Mouse (Mus musculus) hindbrain, embryonic 14.5 days (tissue): ENCODE measurements around the gene Vps8. TPM values are rescaled to one million over a fixed set of nuclear protein-coding genes. Genes with fewer than 3 reads are reported as not detected.

Experiments used
- ATAC-seq: fragments of 200-750 bp; cut with Nextera tagmentation; 2 replicates; pipeline ENCODE4 v1.8.0; 2017; ENCODE audit warnings: moderate number of reproducible peaks, mild to moderate bottlenecking, moderate TSS enrichment, moderate library complexity; ENCODE audit not compliant: low FRiP score
- DNase-seq: peaks from one replicate; pipeline ENCODE4 v3.0.0-alpha.2; 2015; ENCODE audit warnings: low spot score
- H3K27ac ChIP-seq: fragments of 300-500 bp; sonication (generic); 2 replicates; pipeline ENCODE4 v1.5.1; 2014; ENCODE audit warnings: mild to moderate bottlenecking, moderate library complexity
- H3K27me3 ChIP-seq: fragments of 300-500 bp; sonication (generic); 2 replicates; pipeline ENCODE4 v1.6.1; 2014; ENCODE audit warnings: mild to moderate bottlenecking, low read length, mixed read lengths; ENCODE audit not compliant: control insufficient read depth, insufficient read depth
- H3K36me3 ChIP-seq: fragments of 300-500 bp; sonication (generic); replicated peaks from 2 replicates; pipeline ENCODE4 v1.6.1; 2014; ENCODE audit not compliant: control insufficient read depth, insufficient read depth
- H3K4me1 ChIP-seq: fragments of 300-500 bp; sonication (generic); replicated peaks from 2 replicates; pipeline ENCODE4 v1.6.1; 2014; ENCODE audit warnings: antibody characterized with exemption, low read length, mixed read lengths; ENCODE audit not compliant: control insufficient read depth, insufficient read depth
- H3K4me2 ChIP-seq: fragments of 300-500 bp; sonication (generic); replicated peaks from 2 replicates; pipeline ENCODE4 v1.6.1; 2014; ENCODE audit warnings: mild to moderate bottlenecking, moderate library complexity
- H3K4me3 ChIP-seq: fragments of 300-500 bp; sonication (generic); replicated peaks from 2 replicates; pipeline ENCODE4 v1.5.1; 2014; ENCODE audit warnings: mild to moderate bottlenecking, low read length
- H3K9ac ChIP-seq: fragments of 300-500 bp; sonication (generic); 2 replicates; pipeline ENCODE4 v1.6.1; 2014
- H3K9me3 ChIP-seq: fragments of 300-500 bp; sonication (generic); 2 replicates; pipeline ENCODE4 v1.6.1; 2016; ENCODE audit warnings: low read length; ENCODE audit not compliant: control insufficient read depth
- WGBS: fragments of 180-500 bp; shearing (Covaris S2); extraction: QIAGEN DNeasy Blood & Tissue Kit; methylation state at CpG from one replicate; pipeline ENCODE4 v1.1.7; 2014; 5-methylcytosine and 5-hydroxymethylcytosine counted together
- polyA plus RNA-seq: library from polyadenylated mRNA; unstranded; fragments of >200 nt; fragmentation: Nextera tagmentation; extraction: Ambion mirVana; gene quantifications from 2 replicates; pipeline ENCODE4 v1.2.1, GENCODE M21; 2014

Gene Vps8
- polyA plus RNA-seq, 1 experiment from 2014 or later = 37.0 TPM

GRCm38 (mm10) chr16:21644066-21644561 is 221.2 kb downstream of the Vps8 start:
- WGBS = 48% methylated on average over 17 of the region's 17 CpGs
- H3K9ac ChIP-seq = peak overlapping the region; percentile 14; the same call in 1 of the 2 replicates
- no peak for DNase-seq
- peaks cover 10% of the 10 kb centered on the region; the same call in 1 of the 2 replicates for H3K4me1 ChIP-seq
- H3K9me3 ChIP-seq = no peaks in the 10 kb centered on the region
- H3K36me3 ChIP-seq = 0 out of 2 replicates have a peak, but pooled peaks cover 14% of the 10 kb centered on the region
- H3K27ac ChIP-seq = peak overlapping the region; percentile 6
- no peak overlapping the region for H3K4me2 ChIP-seq
- no peak overlapping the region for H3K4me3 ChIP-seq
- H3K27me3 ChIP-seq = no peaks in the 10 kb centered on the region
- no peak for ATAC-seq

GRCm38 (mm10) chr16:21644574-21644973 is 221.7 kb downstream of the Vps8 start:
- peak overlapping the region; percentile 6; the same call in 1 of the 2 replicates for H3K27ac ChIP-seq
- no peaks in the 10 kb centered on the region for H3K9me3 ChIP-seq
- ATAC-seq (no peak), DNase-seq (no peak)
- H3K9ac ChIP-seq = no peak overlapping the region
- peaks cover 10% of the 10 kb centered on the region; the same call in 1 of the 2 replicates for H3K4me1 ChIP-seq
- H3K4me2 ChIP-seq = no peak overlapping the region
- H3K36me3 ChIP-seq = 0 out of 2 replicates have a peak, but pooled peaks cover 14% of the 10 kb centered on the region
- no peak overlapping the region for H3K4me3 ChIP-seq
- no peaks in the 10 kb centered on the region for H3K27me3 ChIP-seq
- 67% methylated on average over 3 of the region's 3 CpGs for WGBS

GRCm38 (mm10) chr16:21645915-21646314 is 223.0 kb downstream of the Vps8 start:
- Histone ChIP-seq H3K4me2 (no peak overlapping the region), H3K4me3 (no peak overlapping the region), H3K27ac (no peak overlapping the region), H3K9me3 (no peaks in the 10 kb centered on the region), H3K4me1 (peaks cover 10% of the 10 kb centered on the region; the same call in 1 of the 2 replicates), H3K9ac (no peak overlapping the region), H3K27me3 (no peaks in the 10 kb centered on the region), H3K36me3 (0 out of 2 replicates have a peak, but pooled peaks cover 19% of the 10 kb centered on the region)
- WGBS = 77% methylated on average over 3 of the region's 3 CpGs
- DNase-seq = no peak
- ATAC-seq = no peak

GRCm38 (mm10) chr16:21646496-21646895 is 223.6 kb downstream of the Vps8 start:
- Histone ChIP-seq H3K9ac (no peak overlapping the region), H3K4me2 (no peak overlapping the region), H3K9me3 (no peaks in the 10 kb centered on the region), H3K4me1 (peaks cover 10% of the 10 kb centered on the region; the same call in 1 of the 2 replicates), H3K27me3 (no peaks in the 10 kb centered on the region), H3K36me3 (0 out of 2 replicates have a peak, but pooled peaks cover 20% of the 10 kb centered on the region), H3K27ac (no peak overlapping the region), H3K4me3 (no peak overlapping the region)
- DNase-seq = no peak
- ATAC-seq = no peak
- WGBS = 61% methylated on average over 3 of the region's 3 CpGs

GRCm38 (mm10) chr16:21648800-21649199 is 225.9 kb downstream of the Vps8 start:
- Histone ChIP-seq H3K27ac (no peak overlapping the region), H3K4me3 (no peak overlapping the region), H3K9ac (no peak overlapping the region), H3K9me3 (no peaks in the 10 kb centered on the region), H3K27me3 (no peaks in the 10 kb centered on the region), H3K4me2 (no peak overlapping the region), H3K36me3 (peaks cover 33% of the 10 kb centered on the region), H3K4me1 (peaks cover 8% of the 10 kb centered on the region; the same call in 1 of the 2 replicates)
- 88% methylated on average over 4 of the region's 4 CpGs for WGBS
- DNase-seq (no peak), ATAC-seq (no peak)

- no peaks in the 10 kb centered on the region for H3K27me3 ChIP-seq
- no peak overlapping the region for H3K27ac ChIP-seq
- peaks cover 33% of the 10 kb centered on the region for H3K36me3 ChIP-seq
- H3K9me3 ChIP-seq = no peaks in the 10 kb centered on the region
- no peaks in the 10 kb centered on the region; the same call in 1 of the 2 replicates for H3K4me1 ChIP-seq
- WGBS = 81% methylated on average over 3 of the region's 3 CpGs
- no peak overlapping the region for H3K9ac ChIP-seq
- ATAC-seq (no peak), DNase-seq (no peak)
- H3K4me3 ChIP-seq = no peak overlapping the region
- H3K4me2 ChIP-seq = no peak overlapping the region
These were observed 227.4 kb downstream of the Vps8 start for GRCm38 (mm10) chr16:21650289-21650688.

GRCm38 (mm10) chr16:21651161-21651560 is 228.2 kb downstream of the Vps8 start:
- 90% methylated on average over 4 of the region's 4 CpGs for WGBS
- H3K27me3 ChIP-seq = no peaks in the 10 kb centered on the region
- no peak overlapping the region for H3K27ac ChIP-seq
- no peaks in the 10 kb centered on the region for H3K9me3 ChIP-seq
- peaks cover 33% of the 10 kb centered on the region for H3K36me3 ChIP-seq
- H3K4me3 ChIP-seq = no peak overlapping the region
- no peak overlapping the region for H3K4me2 ChIP-seq
- DNase-seq (no peak), ATAC-seq (no peak)
- H3K4me1 ChIP-seq = peaks cover 4% of the 10 kb centered on the region; the same call in 1 of the 2 replicates
- H3K9ac ChIP-seq = no peak overlapping the region

GRCm38 (mm10) chr16:21653151-21653550 is 230.2 kb downstream of the Vps8 start:
- no peaks in the 10 kb centered on the region for H3K9me3 ChIP-seq
- H3K27ac ChIP-seq = no peak overlapping the region
- ATAC-seq = peak; percentile 31; the same call in 1 of the 2 replicates
- DNase-seq = no peak
- no peaks in the 10 kb centered on the region for H3K27me3 ChIP-seq
- peaks cover 4% of the 10 kb centered on the region; the same call in 1 of the 2 replicates for H3K4me1 ChIP-seq
- no peak overlapping the region for H3K4me2 ChIP-seq
- peaks cover 33% of the 10 kb centered on the region for H3K36me3 ChIP-seq
- H3K9ac ChIP-seq = no peak overlapping the region
- no peak overlapping the region for H3K4me3 ChIP-seq
- WGBS = 83% methylated on average over 15 of the region's 15 CpGs

- 25% methylated on average over 5 of the region's 5 CpGs for WGBS
These were observed 231.5 kb downstream of the Vps8 start for GRCm38 (mm10) chr16:21654384-21654783.

More at GRCm38 (mm10) chr16:21654384-21654783, 231.5 kb downstream of the Vps8 start:
- H3K27ac ChIP-seq = peak overlapping the region; percentile 38; the same call in 1 of the 2 replicates
- no peaks in the 10 kb centered on the region for H3K27me3 ChIP-seq
- ATAC-seq (0 out of 2 replicates have a peak, but pooled peaks have one; percentile 59), DNase-seq (no peak)
- H3K36me3 ChIP-seq = peaks cover 33% of the 10 kb centered on the region
- H3K9me3 ChIP-seq = no peaks in the 10 kb centered on the region
- no peak overlapping the region for H3K4me3 ChIP-seq
- no peak overlapping the region for H3K4me2 ChIP-seq
- peaks cover 4% of the 10 kb centered on the region; the same call in 1 of the 2 replicates for H3K4me1 ChIP-seq
- no peak overlapping the region for H3K9ac ChIP-seq
